Mouse (Mus musculus) cerebellum, adult 18-20 months (tissue): ENCODE results near the gene Vmp1.
A peak's percentile ranks its signal among the peaks of the same experiment; 100 is the strongest.

ENCODE experiments used
- DNase-seq, 2 experiments: peaks; one replicate each; pipeline ENCODE4 v3.0.0; 2021

Vmp1 gene

DNA sequence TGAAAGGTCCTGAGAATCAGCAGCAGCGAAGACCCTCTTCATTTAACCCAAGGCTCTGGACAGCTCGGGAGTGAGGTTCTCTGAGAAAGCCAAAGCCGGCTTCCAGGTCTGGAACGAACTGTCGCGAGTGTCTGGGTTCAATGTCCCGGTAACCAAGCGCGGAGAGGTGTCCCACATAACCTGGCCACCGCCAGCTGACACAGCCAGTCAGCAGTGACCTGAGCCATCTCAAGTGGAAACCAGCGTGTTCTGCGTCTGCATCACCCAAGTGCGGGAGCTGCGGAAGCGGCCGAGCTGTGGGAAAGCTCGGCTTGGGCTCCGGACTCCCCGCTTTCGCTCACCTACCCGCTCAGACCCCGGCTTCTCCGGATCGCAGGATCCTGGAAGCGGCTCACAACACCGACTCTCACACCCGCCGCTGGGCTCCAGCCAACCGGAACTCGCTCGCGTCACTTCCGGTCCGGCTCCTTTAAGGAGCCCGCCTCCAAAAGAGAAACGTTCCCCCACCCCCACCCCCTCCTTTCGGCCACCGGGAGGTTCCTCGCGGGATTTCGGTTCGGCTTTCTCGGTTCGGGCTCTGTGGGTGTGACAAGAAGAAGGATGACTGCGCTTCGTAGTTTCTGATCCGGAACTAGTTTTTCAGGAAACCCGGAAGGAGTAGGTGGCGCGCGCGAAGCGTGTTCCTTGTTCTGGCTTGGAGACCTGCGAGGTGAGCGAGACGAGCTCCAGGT lies at the start of gene Vmp1, which contains the start of gene Ptrh2:
Gene Vmp1 (minus strand): TSS at position 442 of the 731 bp plus-strand sequence.
Gene Ptrh2 (plus strand): TSS at position 591 of the 731 bp plus-strand sequence.
- DNase-seq = peak; percentile 88 to 96

DNA sequence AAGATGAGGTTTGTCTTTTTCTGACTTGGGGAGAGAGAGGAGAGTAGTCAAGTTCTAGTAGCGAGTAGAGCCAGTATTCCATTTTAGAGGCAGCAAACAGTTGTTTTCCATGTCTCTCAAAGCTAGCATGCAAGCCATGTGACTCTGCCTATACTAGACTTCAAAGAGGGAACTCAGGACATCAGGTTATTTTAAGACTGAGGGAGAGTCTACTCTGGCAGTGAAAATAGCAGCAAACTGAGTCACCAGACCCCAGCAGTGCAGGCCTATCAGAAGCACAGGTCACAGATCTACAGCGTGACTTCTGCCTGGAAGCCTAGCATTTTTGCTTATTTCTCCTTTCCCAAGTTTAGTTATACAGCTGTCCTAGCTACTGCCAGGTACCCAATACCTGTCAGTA lies 47.8 kb upstream of the Vmp1 start:
- no peak for DNase-seq

DNA sequence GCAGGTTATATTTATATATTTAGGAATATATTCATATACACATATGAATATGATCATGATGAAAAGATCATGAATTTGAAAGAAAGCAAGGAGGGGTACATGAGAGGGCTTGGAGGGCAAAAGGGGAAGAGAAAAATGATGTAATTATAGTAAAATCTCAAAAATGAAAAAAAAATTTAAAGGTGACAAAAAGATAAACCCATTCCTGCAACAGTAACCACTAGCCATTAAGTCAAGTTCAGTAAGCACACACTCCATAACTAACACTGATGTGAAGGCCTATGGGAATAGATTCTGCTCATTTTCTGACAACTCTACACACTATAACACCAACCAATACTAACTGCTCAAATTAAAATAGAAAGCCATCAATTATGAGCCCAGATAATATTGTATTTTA lies 42.0 kb upstream of the Vmp1 start:
- no peak for DNase-seq

DNA sequence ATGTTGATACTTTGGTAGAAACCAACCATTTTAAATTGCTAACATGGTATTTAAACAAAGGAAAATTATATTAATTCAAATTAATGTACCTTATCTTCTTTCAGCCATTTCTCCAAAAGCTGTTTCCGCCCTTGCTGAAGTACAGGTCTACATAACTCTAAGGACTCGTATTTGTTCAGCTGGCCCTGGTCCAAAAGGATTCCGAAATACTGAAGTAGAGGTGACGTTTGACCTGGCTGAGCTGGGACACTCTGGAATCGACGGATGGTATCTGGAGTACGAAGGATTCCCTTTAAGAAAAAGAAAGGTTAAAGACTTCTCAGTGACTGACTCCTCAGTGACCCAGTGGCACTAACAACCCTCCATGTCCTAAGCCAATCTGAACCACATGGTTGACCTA lies 41.3 kb upstream of the Vmp1 start:
- no peak for DNase-seq

DNA sequence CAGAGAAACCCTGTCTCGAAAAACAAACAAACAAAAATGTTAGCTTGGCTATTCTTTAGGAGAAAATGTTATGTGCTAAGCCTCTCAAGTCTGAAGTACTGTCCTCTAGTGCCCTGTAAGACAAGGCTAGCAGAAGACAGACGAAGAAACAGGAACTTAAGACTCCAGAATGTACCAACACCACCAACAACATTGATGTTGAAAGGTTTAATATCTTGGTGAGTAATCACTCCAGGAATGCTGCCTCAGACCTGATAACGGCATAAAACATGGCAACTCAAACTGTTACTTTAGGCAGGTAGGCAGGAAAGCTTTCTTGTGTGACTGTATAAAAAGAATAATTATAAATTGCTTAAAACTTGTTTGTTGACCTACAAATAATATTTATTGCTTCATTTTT lies 40.4 kb upstream of the Vmp1 start:
- no peak for DNase-seq

DNA sequence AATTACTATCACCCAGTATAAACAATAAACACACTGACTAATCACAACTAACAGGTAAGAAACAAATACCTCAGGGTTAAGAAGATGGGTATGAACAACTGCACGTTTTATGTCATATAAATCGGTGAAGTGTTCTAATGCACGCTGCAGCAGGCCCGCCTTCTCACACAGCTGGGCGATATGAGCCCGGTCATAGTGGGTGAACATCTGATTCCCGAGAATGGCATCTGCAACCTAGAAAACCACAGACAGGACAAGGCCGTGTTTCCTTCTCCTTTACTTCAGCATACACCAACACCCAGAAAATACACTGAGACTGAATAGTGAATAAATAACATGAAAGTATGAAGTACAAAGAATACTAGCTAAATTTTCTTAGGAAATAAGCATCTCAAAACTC lies 35.8 kb upstream of the Vmp1 start:
- DNase-seq = no peak

DNA sequence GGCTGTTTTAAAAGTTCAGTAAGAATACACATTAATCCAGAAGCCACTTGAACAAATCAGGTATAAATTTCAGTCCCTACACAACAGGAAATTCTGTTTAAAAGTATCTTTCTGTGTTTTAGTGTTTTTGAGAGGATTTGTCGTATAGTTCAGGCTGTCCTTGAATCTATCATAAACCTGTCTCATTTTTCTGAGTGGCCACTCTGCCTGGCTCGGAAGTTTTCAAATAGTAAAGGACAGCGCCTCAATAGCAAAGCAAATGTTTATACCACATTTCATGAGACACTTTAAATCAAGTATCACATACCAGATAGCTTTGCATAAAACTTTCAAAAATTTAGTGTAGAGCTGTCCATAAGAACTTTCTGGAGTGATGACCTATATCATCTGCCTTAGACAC lies 34.7 kb upstream of the Vmp1 start:
- DNase-seq = no peak

DNA sequence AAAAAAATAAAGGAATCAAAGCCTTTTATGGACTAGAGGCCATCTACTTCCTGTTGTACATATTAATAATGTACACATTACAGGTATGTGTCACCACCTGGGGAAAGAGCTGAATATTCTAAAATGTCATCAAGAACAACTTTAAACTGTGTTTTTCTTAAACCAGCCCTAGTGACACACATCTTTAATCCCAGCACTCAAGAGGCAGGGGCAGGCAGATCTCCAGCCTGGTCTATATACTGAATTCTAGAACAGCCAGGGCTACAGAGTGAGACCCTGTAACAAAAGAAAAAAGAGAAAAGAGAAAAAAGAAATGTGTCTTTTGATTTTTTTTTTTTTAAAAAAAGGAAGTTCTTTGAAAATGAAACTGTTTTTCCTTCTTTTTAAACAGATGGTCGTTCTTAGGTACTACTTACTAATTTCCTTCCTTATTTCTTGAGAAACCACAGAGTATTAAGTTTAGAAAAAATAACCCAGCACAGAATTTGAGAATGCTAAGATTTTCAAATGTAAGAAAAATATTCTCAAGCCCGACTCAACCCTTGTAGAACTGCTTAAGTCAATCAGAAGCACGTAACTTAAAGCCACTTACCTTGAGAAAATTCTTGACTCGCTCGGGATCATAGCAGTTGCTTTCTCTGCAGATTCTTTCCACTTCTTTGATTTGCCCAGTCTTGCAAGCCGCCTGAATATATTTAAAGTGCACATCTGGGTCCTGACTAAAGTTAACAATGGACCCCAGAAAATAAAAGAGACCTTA lies 33.9 kb upstream of the Vmp1 start:
- no peak for DNase-seq

DNA sequence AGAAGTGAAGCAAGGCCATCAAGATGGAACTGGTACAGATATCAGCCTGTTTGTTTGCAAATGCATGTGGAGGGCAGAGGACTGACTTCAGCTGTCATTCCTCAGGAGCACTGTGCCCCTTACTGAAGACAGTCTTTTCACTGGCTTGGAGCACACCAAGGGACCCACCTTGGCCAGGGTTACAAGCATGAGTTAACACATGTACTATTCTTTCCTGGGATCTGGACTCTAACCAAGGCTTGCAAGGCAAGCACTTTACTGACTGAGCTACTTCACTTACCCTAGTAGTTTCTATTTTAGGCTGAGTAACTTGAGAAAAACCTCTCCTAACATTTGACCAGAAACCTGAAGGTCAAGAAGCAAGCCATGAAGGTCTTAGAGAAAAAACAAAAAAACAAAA lies 31.0 kb upstream of the Vmp1 start:
- no peak for DNase-seq

DNA sequence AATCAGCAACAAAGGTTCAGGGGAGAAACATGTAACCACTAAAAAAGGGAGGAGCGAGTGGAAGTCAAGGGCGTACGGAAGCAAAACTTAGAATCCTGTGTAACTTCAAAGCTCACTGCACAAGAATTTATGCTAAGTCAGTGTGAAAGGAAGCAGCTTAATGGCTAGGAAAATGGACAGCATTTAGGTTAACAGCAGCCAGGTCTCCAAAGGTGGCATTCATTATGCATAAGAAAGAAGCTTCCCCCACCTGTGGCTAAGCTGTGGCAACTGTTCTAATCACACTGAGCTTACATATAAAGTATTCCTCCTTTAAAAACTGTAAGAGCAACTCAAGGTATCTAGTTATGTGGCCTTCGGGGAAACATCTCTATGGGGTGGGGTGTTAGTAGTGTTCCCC lies 17.5 kb upstream of the Vmp1 start:
- no peak for DNase-seq

DNA sequence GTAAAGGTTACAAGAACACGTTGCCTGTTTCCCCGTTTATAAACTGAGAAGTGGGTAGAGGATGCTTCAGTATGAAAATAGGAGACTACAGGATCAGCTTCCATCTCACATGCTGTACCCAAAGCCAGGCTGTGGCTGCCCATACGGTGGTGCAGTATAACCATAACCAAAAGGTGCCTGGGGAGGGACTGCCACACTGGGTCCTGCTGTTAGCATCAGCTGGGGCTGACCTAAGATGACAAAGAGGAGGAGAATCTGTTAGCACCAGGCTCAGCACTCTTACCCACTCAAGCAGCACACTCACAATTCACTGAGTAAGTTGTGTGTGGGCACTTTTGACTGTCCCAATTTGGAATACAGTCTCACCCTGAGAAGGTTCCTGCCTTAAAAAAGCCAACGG lies 11.8 kb upstream of the Vmp1 start:
- DNase-seq = no peak

DNA sequence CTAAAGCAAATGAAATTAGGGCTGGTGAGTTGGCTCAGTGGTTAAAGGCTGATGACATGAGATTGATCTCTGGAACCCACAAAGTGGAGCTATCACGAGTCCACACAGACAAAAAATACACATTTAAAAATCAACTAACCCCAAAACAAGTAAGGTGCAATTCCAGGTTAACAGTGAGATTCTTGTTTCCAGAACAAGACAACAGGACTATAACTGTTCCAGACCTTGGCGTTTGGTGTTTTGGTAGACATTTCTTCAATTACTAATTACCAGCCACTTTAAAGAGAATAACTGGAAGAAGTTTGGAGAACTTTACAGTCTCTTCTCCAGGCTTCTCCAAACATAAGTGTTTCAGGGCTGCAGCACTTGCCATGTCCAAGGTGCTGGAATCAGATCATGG lies 8.9 kb upstream of the Vmp1 start:
- no peak for DNase-seq

DNA sequence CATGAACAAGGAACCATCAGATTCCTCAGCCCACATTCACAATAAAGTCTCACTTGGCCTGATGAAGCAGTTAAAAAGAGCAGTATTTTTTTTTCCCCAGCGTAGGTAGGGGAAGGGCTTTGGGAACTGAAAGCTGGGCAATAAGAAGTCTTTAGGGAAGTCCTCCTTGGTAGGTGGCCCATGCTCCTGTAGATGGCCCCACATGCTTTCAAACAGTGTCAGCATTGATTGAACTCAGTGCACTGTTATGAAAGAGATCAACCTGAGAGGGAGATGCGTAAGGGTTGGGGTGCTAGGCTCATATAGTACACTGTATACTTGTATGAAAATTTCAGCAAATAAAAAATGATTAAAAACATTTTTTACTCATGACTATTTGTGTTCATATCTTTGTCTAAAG lies 8.3 kb upstream of the Vmp1 start:
- no peak for DNase-seq

DNA sequence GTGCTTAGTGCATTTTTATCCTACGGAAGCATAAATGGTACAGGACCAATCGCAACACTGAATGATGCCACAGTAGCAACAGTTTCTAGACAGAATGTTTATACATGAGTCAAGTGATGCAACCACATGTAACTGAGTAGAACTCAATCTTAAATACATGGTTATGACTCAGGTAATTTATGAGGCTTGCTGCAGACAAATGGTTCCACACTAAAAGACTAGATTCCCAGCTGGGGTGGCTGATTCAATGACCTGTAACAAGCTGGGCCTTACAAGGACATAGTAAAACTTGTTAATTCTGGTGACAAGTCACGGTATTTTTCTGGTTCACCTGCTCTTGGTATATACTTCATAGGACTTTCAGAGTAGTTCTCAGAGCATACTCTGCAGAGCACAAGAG lies 7.8 kb upstream of the Vmp1 start:
- DNase-seq = no peak

DNA sequence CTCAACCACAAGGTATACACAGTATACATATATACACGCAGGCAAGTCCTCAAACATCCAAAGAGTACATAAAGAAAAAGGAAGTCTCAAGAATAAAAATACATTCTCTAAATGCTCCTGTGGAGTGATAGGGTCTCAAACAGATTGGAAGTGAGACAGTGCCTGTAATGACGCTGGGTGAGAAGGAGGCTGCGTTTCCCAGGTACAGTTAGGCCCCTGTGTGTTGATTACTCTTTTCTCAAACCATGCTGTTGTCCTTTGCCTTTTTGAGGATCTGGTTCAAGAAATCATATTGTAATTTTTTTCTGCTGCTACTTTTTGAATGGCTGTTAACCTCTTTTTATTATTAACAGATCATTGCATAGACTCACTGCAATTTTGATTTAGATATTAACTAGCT lies 6.7 kb upstream of the Vmp1 start:
- DNase-seq = no peak

DNA sequence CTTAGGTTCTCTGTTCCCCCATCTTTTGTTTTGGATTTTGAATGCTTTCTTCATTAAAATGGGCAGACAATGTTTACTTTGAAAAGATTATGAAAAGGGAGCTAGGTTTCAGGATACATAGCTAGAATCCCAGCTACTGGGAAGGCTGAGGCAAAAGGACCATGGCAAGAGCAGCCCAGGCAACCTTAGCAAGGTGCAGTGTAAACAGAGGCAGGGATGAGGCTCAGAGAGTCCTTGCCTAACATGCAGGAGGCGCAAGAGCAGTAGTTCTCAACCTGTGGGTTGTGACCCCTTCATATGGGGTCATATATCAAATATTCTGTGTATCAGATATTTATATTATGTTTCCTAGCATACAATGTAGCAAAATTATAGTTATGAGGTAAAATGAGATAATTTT lies 1.7 kb upstream of the Vmp1 start:
- no peak for DNase-seq

DNA sequence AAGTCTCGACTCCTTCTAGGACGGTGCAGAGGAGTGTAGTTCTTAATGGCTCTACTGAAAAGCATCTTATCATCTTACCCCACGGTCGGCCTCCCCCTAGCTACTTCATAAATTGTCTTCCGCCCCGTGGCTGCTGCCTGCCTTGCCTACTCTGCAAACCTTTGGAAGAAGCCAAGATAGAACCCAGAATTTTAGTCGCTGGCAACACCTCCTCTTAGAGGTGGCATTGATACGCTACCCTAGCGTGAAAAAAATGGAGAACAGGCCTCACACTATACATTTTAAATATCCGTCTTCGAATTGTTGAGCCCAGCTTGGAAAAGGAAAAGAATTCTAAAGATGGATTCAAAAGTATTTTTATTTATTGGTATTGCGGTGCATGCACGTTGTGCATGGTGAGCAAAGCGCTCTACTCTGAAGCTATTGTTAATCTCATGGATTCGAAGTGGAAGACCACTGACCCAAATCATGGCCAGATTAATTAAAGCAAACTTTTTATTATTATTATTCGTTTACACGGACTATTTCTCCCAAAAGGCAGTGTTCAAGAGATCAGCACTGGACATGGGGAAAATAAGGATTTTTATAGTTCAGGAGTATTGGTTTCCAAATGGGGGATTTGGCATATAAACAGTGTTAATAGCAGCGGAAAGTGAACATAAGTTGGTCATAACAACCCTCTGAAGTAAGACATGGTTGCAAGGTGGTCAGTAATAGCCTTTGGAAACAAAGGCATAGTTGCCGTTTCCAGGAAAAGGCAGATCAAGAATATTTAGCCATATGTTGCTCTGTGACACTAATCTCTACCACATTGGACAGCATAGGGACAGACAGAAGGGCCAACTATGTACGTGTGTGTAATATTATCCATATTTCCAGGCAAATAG lies 733 bp upstream of the Vmp1 start:
- DNase-seq = no peak

DNA sequence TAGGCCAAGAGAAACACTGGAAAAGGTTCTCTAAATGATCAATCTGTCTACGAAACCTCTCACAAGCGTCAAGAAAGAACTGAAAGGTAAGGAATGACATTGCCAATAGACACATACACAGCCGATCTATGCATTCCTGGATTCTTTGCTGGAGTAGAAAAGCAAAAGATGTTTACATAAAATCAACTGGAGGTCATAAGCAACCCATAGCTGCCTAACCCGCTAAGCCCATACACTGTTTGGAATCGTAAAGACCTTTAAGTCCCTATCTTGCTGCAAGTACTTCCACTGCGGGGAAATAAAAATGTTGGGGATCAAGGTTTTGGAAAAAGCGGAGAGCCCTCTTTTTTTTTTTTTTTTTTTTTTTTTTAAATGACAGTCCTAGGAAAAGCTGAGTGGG lies 775 bp downstream of the Vmp1 start:
- no peak for DNase-seq

DNA sequence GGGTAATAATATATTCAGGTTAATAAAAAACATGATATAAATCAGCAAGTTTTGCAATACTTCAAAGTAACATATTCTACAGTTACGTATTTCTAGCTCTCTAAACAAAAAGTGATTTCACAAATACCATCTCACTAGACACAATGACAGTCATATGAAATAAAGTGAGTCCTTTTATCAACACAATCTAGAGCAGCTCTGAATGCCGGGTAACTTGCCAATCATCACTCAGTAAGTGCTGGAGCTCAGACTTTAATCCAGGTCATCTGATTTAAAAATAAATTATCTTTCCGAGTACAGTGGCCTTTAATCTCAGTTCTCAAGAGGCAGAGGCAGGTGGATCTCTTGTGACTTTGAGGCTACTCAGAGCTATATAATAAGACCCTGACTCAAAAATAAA lies 2.2 kb downstream of the Vmp1 start:
- DNase-seq = no peak

DNA sequence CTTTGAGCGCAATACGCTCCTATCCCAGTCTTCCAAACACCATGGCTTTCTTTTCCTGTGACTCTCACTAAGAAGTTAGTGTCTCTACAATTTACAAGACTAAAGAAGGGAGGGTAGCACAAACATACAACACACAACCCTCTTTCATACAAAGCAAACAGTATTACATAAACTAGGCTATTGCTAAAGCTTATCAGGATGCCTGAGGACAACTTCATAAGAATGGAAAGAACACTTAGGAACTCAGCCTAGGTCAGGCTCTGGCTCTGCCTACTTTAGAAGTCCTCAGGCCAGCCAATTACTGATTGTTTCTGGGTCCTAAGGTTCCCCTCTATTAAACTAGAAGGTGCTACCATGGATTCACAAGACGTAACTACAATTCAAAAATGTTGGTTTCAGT lies 2.9 kb downstream of the Vmp1 start:
- no peak for DNase-seq

DNA sequence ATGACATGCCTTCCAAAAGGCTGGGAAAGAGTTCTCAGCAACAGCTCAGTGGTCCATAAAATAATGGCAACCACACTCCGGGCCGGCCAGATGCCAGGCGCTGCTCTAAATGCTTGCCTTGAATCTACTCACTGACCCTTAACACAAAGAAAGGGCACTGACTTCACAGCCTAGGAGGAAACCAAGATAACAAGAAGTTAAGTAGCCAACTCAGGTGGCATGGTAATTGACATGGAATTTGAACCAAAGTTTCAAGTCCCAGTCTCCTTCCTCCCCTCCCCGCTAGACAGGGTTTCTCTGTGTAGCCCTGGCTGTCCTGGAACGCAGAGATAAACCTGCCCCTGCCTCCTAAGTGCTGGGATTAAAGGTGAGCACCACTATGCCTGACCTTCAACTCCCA lies 4.7 kb downstream of the Vmp1 start:
- no peak for DNase-seq

DNA sequence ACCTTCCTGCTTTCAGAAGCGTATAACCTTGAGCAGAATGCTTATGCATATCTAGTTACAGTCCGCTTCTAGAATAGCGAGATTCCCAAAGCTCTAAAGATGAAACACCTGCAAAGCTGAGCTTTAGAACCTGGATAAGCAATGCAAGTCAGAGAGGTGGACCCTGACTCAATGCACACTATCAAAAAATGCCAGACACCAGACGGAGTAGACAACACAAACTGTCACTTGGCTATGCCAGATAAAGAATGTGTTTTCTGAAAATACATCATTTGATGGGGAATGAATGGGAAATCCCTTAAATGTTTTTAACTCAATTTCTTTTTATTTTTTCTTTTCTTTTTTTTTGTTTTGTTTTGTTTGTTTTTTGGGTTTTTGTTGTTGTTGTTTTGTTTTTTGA lies 8.1 kb downstream of the Vmp1 start:
- DNase-seq = no peak

DNA sequence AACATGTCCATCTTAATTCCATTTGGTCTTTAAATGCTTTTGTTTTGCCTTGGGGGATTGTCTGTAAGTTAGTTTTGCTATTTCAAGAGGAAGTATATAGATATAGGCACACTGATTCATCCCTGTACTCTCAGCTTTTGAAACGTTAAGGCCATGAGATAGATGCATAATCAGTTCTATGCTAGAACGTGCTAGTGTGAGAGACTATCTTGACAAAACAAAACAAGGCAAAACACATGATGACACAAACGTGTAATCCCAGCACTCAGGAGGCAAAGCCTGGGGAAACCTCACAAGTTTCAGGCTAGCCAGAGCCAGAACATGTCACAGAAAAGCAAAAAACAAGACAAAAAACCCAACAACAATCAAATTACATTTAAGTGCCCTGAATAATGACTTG lies 10.9 kb downstream of the Vmp1 start:
- DNase-seq = no peak
